Mouse (Mus musculus) 416B (cell line): ENCODE results near the gene Nell2.

Experiments
- DNase-seq: peaks from one replicate; pipeline ENCODE4 v3.0.0; 2011; ENCODE audit warnings: low read depth

Nell2 gene

GRCm38 (mm10) chr15:95473976-95474375, 54.4 kb downstream of the Nell2 start:
- DNase-seq = no peak

DNA sequence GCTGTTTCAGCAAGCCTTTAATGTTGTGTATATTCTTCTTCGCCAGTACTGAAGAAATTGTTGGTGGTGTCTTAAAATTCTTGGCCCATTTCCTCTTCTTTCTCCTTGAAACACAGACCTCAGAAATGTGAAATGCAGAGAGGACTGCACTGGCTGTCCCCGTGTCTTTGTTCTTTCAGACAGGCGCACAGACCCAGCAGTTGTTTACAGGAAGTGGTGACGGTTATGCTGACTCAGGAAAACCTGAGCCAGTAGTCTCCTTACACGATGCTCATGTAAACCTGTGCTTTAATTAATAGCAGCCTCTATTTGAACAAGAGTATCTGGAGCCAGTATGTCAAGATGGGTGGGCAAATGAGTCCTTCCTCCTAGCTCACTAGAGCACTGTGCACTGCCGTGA, 61.2 kb downstream of the Nell2 start:
- no peak for DNase-seq

DNA sequence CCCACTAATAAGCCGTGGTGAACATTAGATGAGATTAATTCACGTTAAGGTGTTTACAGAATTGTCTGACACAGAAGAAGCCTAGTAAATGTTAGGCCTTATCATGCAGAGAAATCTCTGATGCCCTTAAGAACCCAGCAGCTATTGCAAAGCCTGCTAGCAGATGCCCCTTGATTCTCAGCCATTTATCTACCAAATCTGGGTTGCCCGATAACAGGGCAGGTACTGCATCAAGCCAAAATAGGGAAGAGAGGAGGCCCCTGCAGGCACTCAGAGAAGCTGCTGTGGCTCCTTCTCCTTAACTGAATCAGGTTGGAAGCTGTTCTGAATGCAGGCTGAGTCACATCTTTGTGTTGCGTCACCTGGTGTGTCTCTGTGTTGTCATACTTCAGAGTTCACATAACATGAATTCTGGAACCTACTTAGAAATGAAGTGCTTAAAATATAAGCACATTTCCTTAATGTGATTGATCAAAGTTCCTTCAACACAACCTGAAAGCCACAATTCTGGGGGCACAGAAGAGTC, 68.3 kb downstream of the Nell2 start:
- DNase-seq = no peak

GRCm38 (mm10) chr15:95444586-95444985, 83.8 kb downstream of the Nell2 start:
- DNase-seq = no peak

DNA sequence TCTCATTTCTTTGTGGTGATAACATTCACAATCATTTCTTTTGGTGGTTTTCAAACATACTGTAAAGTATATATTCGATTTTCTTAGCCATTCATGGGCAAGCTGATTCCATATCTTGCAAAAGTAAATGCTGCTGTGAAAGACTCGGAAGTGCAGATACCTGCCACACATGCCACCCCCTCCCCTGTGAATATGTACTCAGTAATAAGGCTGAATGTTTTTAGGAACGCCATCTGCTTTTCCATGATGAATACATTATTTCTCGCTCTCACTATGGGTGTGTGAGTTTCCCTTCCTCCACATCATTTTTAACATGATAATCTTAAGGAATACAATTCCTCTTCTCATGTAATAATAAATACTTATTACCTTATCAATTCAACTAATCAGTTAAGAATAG, 90.6 kb downstream of the Nell2 start:
- no peak for DNase-seq

DNA sequence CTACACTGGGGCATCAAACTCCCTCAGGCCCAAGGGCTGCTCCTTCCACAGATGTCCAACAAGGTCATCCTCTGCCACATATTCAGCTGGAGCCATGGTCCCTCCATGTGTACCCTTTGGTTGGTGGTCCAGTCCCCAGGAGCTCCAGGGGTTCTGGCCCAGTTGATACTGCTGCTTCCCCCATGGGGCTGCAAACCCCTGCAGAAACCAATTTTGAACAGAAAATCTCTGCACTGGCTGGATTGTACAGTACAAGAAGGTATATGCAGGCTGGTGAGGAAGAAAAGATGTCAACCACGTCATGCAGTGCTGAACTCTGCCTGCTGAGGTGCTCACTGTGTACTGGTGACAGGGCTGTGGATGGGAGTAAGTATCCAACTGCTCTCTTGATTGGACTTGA, 92.1 kb downstream of the Nell2 start:
- DNase-seq = no peak

GRCm38 (mm10) chr15:95431156-95431799, 97.1 kb downstream of the Nell2 start:
- DNase-seq = no peak

GRCm38 (mm10) chr15:95430000-95430399, 98.4 kb downstream of the Nell2 start:
- no peak for DNase-seq

GRCm38 (mm10) chr15:95428003-95428663, 100.2 kb downstream of the Nell2 start:
- no peak for DNase-seq

- DNase-seq = no peak
Observed at GRCm38 (mm10) chr15:95425085-95425484, 103.3 kb downstream of the Nell2 start.

DNA sequence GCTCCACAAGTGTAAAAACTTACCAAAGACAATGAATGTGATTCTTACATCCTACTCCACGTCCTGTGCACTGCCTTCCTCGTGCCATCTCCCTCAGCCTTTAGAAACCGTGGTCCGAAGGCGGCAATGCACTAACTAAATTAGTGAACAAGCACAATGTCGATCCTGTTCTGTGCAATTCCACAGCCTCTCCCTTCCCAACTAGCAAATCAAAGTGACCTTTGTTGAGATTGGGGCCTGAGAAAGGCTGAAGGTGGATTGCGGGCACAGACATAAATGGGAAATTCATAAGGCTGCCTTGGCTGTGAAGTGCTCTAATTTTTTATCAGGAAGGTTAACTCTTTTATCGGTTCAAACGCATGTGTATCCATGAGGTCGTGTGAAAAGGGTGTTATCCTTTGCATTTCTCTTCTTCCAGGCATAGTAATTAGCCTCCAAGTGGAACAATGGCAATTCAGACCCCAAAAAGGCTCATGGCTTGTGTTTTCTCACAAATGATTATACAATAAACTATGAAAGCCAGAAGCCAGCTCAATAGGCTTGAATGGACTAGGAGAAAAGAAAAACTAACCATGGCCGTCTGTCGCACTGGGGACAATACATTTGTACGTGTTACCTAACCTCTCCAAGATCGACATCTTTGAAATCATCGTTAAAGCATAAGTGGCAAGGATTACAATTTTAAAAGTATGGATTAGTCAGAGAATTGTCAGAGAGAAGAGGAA, 106.0 kb downstream of the Nell2 start:
- no peak for DNase-seq

DNA sequence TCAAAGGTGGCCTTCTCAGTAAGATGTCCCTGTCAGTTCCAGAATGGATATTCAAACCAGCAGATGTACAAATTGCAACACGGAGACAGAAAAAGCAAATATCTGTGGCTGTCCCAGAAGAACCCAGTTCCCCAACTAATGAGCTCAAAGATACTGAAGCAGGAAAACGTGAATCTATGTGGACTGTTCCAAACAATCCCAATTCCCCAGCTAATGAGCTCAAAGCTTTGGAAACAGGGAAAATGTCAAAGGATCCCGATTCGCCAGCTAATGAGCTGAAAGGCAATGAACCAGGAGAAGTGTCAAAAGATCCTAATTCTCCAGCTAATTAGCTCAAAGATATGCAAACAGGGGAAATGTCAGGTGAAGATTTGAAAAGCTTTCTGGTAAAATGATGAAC, 109.7 kb downstream of the Nell2 start:
- no peak for DNase-seq

DNA sequence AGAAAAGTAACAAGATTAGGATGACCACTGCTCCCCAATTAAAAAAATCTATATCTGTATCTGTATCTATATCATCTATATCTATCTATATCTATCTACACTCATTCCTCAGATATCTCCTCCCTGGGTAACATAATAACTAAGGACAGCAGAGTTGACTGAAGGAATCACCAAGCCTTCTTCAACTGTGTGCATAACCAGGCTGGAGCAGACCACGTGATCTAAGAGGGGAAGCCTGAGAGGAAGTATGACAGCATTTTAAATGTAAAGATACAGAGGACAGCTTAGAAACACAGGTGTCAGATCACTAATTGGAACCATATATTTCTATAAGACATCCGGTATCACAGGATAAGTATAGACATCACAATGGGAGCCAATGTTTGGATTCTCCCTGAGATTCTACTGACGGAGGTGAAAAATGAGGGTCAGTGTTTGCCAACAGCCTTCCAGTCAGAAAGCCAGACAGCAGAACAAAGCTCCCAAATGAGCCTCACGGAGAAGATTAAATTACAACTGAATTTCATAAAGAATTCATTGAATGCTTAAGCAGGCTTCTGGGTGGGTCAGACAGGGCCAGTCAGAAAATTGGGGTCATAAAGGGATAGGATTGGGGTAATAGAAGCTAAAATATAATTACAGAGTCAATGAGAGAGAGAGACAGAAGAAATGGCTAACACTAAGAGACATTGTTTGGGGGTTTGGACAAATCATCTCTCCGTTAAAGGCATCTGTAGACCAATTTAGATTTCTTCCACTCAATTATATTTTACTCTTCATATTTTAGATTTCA, 116.2 kb downstream of the Nell2 start:
- no peak for DNase-seq

GRCm38 (mm10) chr15:95410213-95410843, 118.0 kb downstream of the Nell2 start:
- no peak for DNase-seq

- no peak for DNase-seq
Observed at GRCm38 (mm10) chr15:95390347-95390746, 138.0 kb downstream of the Nell2 start.

DNA sequence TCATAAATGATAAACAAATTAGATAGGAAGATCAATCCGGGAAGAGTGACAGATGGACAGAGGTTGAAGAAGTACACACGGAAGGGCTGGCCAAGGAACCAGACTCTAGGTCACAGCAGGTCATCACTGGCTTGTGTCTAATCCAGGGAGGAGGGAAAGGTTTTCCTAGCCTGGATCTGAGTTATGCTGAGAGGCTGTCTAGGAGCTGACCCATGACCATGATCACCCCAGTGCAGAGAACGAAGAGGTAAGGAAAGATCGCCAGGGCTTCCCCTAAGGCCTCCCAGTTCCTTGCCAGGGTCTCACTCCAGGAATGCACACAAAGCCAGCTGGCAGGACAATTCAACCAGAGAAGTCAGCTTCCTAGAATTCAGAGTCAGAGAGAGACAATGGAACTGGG, 139.4 kb downstream of the Nell2 start:
- no peak for DNase-seq

DNA sequence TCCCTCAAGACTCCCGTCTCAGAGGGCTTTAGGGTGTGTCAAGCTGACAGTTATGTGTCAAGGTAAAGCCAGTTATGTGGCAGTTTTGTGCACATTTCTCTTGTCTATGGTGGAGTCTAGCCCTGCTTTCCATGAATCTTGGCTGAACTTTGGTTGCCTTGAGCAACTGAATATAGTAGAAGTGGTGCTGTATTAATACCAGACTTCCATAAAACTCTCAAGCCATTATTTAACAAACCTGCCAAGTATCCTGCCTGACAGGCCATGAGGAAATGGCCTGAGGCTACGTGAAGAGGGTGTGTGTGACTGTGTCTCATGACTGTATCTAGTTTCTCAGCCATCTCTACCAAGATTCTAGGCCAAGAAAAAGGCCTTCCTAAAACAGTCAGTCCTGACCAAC, 147.5 kb downstream of the Nell2 start:
- no peak for DNase-seq

DNA sequence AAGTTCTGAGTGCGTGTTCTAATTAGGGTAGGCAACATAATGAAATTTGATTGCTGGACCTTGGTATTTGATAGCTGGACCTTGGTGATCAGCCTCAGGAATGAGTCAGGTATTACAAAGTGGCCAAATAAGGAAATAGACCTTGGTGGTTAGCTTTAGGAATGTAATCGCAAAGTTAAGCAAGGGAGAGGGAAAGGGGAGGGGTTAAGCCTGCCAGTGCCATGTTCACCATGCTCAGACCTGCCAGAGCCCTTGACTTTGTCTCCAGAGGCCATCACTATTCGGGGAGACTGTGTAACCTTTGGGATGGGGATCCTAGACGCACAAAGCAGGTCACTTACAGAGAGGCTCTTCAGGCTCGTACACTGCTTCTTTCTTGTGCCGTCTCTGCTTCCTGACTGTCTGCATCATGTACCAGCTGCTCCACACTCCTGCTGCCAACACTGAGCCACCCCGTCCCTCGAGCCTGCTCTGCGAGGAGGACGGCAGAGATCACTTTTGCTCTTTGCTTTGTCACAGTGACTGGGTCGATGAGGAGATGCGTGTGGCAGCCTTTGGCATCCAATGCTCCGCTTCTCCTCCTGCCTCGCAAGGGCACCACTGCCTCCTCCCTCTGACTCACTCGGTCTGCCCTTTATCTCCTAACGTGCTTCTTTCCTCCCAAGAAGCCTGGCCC, 157.5 kb downstream of the Nell2 start:
- DNase-seq = no peak

DNA sequence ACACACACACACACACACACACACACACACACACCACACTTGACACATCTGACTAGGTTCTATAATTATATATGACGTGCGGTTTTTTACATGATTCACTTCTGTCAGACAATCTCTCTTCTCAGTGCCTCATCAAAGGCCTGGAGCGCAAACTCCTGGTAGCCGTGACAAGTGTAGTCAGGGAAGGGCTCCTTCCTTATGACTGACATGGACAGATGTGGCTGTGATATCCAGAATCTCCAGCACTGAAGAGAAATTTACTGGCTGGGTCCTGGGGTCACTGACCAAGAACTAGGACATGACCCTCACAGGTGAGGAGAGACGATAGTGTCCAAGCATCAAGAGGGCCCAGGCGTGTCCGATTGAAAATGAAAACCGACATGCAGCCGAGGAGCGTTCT, 160.2 kb downstream of the Nell2 start:
- no peak for DNase-seq

DNA sequence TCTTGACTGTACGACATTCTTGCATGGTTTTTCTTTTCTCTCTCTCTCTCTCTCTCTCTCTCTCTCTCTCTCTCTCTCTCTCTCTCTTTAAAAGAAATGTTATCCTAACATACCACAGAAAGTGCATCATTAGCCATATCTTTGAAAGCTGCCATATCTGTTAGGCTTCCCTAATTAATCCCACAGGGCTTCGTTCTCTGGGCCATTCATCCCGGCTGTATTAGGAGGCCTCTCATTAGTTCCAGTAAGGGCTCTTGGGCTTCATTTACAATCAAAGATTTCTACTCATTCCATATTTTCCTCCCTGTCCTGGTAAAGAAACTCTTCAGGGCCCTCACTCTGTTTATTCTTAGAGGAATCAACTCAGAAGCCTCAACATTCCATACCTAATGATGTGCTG, 161.9 kb downstream of the Nell2 start:
- DNase-seq = no peak

GRCm38 (mm10) chr15:95354806-95355205, 173.6 kb downstream of the Nell2 start:
- DNase-seq = no peak
